Mouse (Mus musculus) megakaryocyte, adult 5-6 weeks (primary cell): Measurements from ENCODE around the gene Osbpl11. TPM values are rescaled to one million over a fixed set of nuclear protein-coding genes. Genes with fewer than 3 reads are reported as not detected.

Source experiments
- ATAC-seq: 2 replicates; pipeline ENCODE4 v1.8.0; 2016; ENCODE audit warnings: mild to moderate bottlenecking, inconsistent platforms; ENCODE audit not compliant: poor library complexity, severe bottlenecking
- total RNA-seq, 2 experiments: library from RNA; stranded (forward) in 1 of 2; stranded (reverse) in 1 of 2; fragments of 153-499, 151-499 nt in 1 of 2; fragments of 221-1000, 200-1000 nt in 1 of 2; gene quantifications; 2 replicates each; pipeline versions ENCODE4 v1.2.3 to v1.2.4; 2015 to 2017

The Osbpl11 gene
- total RNA-seq, 2 experiments from 2014 or later: 17.2 to 30.0 TPM

DNA sequence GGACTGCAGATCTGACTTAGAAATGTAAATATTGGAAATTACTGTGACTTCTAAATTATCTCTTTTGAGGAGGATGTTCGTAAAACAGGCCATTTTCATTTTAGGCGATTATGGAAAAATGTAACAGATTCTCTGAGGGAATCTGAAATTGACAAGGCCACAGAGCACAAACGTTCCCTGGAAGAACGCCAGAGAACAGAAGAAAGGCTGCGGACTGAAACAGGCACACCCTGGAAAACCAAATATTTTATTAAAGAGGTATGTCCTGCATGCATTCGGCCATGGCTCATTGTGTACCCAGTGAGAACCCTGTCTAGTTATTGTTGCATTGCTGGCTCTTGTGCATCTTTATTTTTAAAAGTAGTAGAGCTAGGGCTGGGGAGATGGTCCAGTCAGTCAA is 51.3 kb downstream of the Osbpl11 start:
- ATAC-seq: no peak

DNA sequence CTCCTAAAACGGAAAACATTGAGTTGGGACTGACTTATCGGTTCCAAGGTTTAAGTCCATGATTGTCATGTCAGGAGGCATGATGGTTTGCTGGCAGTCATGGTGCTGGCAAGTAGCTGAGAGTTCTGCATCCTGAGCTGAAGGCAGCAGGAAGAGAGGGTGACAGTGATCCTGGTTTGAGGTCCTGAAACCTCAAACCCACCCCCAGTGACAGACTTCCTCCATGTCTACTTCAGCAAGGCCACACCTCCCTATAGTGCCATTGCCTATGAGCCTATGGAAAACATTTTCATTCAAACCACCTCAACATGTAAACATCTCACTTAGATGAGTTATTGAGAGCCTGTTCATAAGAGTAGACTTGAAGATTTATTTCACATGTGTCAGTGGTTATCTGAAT is 54.4 kb downstream of the Osbpl11 start:
- ATAC-seq: no peak

DNA sequence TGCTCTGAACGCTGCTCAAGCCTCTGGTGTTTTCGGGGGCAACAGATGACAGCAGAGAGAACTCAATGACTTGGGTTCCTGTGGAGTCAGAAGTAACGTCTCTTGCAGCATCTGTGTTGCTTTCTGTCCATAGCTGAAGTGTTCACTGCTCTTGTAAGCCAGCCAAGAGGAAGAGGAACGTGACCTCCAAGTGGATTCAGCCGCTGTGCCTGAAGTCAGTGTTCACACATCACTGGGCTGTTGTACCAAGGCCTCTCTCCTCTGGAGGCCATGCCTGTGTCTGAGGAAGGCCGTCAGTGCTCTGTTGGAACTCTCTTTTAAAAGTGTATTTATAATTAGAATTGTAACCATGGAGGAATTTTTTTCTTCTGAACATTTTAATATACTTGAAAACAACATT is 57.2 kb downstream of the Osbpl11 start:
- ATAC-seq: no peak

DNA sequence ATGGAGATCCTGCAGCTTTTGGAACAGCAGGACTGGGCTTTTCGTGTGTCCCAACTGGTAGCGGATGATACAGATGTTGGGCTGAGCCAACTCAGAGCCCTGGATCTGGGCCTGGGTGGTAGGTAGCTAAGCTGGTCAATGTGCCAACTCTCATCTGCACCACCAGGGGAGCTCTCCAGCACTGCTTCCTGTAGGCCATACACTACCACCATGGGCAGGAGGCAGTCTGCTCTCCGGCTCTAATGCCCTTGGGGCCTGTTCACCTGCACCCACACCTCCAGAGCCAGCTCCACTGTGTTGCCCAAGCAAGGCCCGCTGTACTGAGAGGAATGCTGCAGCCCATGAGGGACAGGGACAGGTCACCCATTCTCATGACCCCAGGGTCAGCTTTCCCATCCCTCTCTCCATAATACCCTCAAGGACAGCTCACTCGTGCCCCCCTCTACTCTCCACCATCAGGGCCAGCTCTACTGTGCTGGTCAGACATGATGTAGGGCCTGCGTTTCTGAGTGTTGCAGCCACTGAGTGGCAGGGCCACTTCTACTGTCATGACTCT is 59.3 kb downstream of the Osbpl11 start:
- ATAC-seq: peak; percentile 56; the same call in 1 of the 2 replicates

DNA sequence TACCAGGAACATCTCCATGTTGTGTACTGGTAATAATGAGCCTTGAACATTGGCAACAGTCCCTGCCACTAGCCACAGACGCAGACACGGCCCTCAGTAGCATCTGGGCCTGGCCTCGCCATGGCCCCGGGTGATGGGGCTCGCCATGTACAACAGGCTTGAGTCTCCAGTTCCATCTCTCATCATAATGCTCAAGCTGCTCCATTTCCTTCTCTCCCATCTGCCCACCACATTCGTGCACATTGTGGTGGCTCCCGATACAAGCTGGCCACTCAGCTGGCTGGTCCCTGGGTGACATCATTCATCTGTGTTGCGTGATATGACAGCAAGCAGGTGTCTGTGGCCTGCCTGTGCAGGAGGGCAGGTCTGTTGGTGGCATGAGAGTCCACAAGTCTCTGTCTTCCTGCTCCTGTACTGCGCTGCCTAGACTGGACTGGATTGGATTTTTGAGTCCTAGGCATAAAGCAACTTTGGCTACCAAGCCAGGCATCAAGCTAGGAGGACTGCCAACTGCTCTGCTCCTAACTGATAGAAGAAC is 60.1 kb downstream of the Osbpl11 start:
- no peak for ATAC-seq

DNA sequence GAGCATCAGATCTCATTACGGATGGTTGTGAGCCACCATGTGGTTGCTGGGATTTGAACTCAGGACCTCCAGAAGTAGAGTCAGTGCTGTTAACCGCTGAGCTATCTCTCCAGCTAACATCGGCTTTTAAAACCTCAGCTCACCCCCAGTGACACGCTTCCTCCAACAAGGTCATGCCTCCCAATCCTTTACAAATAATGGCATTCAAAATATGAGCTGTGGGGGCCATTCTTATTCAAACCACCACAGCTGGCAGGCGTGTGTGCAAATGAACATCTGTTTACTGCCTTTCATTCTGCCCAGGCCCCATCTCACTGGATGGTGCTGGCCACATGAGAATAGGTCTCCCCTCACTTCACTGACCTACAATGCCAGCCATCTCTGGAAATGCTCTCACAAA is 61.7 kb downstream of the Osbpl11 start:
- no peak for ATAC-seq

DNA sequence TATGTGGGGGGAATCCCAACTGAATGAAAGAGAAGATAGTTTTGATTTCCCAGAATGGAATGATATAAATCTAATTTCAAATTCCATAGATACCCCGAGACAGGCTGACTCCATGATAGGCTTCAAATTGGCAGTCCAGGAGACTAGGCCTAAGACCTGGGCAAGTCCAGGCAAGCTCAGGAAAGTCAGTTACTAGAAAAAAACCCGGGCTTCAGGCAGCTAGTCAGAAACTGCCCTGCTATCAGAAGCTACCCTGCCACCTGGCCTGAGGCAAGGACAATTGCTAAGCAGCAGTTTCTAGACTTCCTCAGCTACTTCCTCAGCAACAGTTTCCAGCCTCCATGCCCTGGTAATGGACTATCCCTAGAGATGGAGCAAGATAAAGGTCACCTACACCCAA is 62.1 kb downstream of the Osbpl11 start:
- no peak for ATAC-seq

DNA sequence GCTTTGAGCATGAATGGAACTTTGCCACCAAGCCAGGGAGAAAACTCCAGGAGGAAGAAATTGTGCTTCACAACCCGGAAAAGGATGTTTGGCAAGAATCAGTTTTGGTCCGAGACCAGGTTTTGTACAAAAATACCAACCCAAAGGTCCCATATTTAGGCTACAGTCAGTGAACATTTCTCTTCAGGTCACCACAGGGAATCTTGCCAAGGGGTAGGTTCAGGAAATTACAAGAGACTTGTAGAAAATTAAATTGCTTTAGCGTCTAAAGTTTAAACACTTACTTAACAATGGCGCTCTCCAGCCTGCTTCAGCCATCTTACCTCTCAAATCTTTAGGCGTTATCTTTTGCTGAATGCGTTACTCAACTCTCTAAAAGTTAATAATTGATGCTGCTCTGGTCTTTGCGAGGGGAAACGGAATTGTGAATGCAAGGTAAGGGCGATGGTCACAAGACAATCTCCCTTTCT is 65.8 kb downstream of the Osbpl11 start:
- peak; percentile 37 for ATAC-seq

DNA sequence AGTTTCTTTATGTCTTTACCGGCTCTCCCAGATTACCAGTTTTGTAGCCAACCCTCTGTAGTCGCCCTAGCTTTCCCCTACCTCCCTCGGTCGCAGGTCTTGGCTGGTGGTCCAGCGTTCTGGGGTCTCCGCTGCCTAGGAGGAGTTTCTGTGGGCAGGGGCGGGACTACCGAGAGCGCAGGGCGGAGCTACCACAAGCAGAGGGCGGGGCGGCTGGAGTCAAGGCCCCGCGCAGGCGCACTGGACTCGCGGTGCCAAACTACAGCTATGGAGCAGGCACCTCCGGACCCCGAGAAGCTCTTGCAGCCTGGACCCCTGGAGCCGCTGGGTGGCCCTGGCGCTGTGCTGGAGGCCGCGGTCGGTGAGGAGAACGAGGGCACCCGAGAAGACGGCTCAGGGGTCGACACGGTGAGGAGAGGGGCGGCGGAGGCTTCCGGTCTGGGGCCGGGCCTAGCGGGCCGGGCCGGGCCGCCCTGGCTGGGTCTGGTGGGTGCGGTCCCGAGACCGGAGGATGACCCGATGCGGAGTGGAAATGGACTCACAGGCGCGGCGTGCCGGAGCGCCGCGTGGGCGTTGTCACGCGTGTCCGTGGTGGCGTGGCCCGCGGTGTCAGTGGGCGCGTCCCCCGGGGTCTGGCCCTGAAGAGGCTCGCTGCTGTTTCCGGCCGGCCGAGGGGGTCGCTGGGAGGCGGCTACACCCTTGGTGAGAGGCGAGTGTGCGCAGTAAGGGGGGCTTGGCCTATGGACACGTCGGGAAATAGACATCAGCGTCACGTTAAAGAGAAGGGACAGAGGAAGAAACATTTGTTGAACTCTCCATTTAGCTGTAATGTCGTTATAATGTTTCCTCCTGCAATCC is 66.6 kb downstream of the Osbpl11 start, which contains the start of gene Snx4:
TSS of gene Snx4 (plus strand) at position 249 of the 858 bp plus-strand sequence.
- ATAC-seq: peak; percentile 91

DNA sequence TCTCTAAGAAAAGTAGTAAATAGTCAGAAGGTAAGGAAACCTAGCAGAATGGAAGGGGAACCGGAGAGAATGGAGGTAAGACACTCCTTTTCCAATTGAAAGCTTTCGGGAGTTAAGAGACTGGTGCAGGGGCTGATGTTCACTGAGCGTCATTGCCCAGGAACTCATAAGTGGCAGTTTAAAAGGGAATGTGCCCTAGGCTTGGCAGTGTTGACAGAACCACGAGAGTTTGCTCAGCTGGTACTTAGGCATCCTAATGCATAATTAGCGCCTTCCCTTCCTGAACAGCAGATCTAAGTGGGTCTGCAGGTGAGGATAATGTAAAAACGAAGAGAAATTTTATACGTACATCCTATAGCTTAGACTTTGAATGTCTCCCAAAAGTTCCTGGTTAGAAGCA is 70.7 kb downstream of the Osbpl11 start:
- no peak for ATAC-seq

DNA sequence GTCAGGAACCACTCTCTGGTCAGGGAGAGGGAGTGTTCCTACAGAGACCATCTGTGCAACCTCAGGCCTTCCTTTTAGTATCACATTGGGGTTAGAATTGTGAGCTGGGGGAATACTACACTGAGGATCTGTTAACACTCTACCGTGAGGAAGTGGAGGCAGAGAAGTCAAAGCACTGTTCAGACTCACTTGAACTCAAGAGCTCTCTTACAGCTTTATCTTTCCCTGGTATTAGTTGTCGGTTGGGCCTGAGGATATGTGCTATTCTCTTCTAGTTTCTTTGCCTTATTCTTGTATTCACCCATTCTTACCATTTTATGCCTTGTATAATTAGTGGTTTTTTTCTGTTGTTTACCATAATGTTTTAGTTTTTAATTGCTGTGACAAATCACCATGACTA is 73.7 kb downstream of the Osbpl11 start:
- no peak for ATAC-seq

DNA sequence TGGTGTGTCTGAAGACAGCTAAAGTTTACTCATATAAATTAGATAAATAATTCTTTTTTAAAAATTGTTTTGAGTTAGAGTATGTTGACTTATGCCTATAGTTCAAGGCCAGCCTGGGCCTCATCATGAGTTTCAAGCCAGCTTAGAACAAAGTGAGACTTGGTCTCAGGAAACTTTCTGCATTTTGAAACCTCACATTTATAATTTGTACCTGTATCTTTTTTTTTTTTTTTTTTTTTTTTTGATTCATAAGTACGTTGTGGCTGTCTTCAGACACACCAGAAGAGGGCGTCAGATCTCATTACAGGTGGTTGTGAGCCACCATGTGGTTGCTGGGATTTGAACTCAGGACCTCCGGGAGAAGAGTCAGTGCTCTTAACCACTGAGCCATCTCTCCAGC is 75.0 kb downstream of the Osbpl11 start:
- no peak for ATAC-seq

DNA sequence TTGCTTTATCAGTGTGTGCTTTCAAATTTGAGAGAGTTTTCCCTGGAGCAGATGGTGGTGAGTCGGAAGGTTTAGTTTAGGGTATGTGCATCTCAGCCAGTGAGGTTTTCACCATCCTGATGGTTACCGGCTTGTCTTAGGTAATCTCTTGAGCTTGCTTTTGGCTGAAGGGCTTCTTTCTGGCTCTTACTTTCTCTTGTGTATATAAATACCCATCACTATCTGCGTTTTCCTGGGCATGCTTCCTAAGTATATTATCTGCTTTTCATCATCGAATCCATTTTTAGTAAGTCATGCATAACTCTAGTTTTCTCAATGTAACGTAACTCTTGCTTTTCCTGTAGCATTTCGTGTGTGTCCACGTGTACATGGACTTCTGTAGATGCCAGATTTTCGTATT is 76.0 kb downstream of the Osbpl11 start:
- ATAC-seq: no peak

DNA sequence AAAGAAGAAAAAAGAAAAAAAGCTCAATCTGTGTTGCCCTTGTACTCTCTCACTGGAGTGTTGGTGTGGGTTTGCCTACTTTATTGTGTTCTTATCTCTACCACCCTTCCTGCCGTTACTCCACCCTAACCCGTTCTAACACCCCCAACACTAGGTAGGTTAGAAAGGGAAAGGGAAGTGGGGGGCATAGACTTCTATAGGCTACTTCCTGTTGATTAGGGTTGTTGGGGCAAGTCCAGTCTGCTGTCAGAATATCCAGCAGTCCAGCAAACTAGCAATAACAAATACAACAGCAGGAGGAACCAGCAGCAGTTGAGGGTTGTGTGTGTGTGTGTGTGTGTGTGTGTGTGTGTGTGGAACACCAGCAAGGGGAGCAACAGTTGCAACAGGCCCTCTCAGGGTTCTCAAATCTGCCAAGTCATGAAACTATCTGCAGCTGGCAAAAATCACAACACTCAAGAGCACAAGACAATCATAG is 76.8 kb downstream of the Osbpl11 start:
- ATAC-seq: peak; percentile 76

DNA sequence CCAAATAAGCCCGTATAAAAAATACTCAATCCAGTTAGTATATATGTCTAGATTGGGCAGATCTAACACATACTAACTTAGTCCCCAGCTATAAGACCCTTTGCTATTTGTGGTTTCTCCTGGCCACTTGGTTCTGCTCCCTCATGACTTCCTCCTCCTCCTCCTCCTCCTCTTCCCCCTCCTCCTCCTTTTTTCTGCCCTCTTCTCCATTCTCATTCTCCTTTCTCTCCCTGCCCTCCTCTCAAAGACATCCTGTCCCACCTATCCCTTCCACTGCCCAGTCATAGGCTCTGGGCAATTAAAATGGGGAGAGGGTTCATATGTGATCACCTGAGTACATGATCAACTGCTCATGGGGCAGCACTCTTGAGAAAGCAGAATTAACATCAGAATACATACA is 77.2 kb downstream of the Osbpl11 start:
- ATAC-seq: no peak

DNA sequence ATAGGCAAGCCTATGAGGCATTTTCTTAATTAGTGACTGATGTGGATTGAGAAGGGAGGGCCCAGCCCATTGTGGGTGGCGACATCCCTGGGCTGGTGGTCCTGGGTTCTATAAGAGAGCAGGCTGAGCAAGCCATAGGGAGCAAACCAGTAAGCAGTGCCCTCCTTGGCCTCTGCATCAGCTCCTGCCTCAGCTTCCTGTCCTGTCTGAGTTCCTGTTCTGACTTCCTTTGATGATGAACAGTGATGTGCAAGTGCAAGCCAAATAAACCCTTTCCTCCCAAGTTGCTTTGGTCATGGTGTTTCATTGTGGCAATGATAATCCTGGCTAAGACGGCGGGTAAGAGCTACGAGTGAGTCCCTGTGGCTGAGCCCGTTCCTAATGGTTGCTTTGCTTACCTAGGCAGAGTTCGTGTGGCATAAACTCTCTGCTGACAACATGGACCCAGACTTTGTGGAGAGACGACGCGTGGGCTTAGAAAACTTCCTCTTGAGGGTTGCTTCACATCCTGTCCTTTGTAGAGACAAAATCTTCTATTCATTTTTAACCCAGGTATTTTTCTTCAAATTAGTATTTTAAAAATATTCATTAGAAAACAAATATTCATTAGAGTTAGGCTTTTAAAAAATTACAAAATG is 82.9 kb downstream of the Osbpl11 start:
- peak; percentile 63; the same call in 1 of the 2 replicates for ATAC-seq

DNA sequence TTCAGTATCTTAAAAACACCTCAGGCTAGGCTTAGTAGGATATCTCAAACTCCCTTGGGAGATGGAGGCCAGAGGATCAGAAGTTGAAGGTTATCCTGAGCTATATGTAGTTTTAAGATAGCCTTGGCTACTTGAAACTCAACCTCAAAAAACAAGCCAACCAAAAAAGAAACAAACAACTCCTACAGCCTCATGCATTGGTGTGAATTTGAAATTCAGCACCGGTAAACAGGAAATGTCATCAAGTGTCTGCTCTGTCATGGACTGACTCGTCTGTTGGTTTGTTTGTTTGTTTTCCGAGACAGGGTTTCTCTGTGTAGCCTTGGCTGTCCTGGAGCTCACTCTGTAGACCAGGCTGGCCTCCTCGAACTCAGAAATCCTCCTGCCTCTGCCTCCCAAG is 87.0 kb downstream of the Osbpl11 start:
- no peak for ATAC-seq

DNA sequence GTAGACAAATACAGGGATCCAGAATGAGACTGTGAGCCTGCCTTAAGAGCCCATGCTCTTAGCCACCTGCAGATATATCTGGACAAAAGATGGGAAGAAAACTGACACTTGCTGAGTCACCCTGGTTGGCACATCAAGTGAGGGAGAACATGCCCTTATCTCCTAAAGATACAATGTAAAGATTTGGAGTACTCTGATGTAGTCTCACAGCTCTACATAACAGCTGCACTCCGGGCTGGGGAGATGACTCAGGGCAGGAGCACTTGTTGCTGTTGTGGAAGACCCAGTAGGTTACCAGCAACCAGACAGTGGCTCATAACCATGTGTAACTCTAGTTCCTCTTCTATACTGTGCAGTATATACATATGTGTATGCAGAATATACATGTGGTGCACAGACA is 98.2 kb downstream of the Osbpl11 start:
- ATAC-seq: no peak

DNA sequence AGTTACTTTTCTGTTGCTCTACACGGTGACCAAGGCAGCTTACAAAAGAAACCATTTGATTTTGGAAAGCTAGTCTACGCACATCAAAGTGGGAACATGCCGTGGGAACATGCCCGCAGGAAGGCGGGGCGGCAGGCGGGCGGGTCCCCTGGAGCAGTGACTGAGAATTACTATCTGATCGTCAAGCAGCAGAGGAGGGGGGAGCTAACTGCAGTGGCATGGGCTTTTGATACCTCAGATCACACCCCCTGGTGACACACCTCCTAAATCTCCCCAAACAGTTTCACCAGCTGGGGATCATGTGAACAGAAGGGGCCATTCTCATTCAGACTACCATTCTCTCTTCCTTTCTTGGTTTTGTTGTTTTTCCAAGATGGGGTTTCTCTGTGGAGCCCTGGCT is 103.7 kb downstream of the Osbpl11 start:
- no peak for ATAC-seq

DNA sequence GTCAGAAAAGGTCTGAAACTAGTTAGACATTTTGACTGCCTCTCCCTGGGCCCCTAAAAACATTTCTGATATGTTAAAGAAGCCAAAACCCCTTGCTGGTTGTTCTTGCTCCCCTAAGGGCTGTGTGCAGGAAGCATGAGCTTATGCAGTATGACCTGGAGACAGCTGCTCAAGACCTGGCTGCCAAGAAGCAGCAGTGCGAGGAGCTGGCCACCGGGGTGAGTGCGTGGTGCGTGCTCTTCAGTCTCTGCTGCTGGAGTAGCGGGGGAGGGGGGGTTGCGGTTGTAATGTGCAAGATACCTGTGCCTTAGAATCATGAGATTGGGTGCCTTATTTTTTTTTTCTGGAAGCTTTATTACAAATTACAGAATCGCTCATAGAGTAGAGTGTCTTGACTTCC is 105.1 kb downstream of the Osbpl11 start:
- ATAC-seq: no peak

DNA sequence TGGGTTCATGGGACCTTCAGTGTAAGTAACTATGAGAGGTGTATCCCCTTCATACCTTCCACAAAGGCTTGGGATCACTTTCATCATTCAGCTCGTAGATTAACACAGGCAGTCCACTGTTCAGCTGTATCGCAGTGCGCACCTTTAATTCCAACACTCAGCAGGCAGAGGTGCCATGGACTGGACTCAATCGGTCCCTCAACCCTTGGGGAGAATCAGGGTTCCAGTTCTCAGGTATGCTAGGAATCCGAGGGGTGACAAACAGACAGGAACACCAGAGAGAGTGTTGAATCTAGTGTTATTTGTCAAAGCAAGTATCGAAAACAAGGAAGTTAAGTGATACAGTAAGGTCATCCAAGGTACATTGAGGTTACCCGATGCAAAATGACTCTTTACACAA is 107.4 kb downstream of the Osbpl11 start:
- no peak for ATAC-seq
